Mouse (Mus musculus): ENCODE measurements around the gene Nisch.

Nisch gene

DNA sequence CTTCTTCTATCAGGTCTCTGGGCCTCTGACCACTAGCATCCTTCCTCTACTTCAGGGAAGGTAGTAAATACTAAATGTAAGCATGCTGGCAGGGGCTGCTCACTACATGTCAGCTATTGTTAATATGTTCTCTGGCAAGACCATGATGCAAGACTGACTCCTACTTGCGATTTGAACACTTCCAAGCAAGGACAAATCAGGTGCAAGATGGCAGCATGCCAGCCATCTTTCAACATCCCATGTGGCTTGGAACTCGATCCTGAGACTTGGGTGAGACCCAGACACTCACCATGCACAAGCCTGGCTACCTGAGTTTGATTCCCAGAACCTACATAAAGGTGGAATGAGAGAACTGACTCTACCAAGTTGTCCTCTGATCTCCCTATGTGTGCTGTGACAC, 24.8 kb downstream of the Nisch start:
- no peak for DNase-seq (ENCODE audit: low read depth, low spot score)

DNA sequence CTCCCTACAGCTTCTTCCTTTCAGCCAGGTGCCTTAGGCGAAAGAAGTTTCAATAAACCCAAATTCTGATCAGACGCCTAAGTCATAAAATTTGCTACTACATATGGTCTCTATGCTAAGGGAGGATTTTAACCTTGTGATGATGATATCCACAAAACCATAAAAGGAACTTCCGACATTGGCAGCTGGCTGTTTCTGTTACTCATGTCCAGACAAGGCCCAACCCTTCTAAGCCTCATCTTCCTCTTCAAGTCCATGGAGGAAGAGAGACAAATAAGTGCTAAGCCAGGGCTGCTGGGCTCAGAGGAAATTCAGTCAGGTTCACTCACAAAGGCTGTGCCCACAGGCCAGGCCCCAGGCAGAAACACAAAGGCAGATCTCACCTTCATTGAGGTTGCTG, 27.4 kb downstream of the Nisch start:
- DNase-seq (ENCODE audit: low read depth, low spot score), result no peak

DNA sequence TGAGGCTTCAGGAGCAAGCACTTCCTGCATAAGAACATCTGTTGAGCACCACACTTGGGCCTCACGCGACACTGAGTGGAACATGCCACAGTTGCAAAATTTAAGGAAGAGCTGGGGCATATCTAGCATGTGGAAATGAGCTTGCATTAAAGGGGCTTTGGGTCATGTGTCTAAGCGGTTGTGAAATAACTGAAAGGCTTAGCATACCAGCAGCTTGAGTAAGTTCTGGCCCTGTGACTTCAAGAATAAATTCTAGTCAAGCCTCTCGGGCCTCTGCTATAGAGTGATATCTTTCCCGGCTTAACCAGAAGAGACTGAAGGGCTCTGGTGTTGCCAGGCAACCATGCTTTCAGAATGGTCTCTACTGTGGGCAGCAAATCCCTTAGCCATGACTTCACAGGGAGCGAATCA, 28.0 kb downstream of the Nisch start:
- no peak for DNase-seq (ENCODE audit: low read depth, low spot score)

DNA sequence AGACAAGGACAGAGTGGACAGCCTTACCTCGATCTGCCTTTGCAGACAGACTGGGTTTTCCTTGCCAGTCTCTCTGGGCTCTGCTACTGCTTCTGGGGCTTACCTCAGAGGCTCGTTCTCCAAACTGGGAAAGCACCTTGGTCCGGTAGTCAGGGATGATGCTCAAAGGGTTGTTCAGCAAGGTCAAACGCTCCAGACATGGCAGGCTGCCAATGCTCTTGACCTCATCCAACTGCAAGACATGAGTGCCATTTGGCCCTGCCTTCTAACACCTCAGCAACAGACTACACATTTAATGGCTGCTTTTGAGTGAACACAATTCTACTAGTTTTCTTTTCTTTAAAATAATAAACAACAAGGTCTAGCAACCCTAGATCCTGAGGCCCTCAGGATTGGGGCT, 30.1 kb downstream of the Nisch start:
- DNase-seq (ENCODE audit: low read depth, low spot score), result no peak

DNA sequence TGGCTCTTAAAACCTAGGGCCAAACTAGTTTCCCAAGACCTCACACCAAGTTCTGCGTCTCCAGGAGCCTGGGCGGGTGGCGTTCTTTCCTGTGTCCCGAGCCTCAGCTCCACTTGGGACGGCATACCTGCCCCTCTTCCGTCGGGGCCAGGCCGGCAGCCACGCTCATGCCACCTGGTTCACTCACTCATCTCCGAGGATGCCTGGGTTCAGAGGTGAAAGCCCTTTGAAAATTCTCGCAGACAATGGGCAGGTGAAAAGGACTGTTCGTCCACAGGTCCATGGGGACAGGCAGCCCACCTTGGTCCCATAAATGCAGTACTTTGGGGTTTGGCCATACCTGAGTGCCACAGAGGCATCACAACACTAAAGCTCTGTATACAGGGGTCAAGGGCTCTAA, 32.6 kb downstream of the Nisch start:
- DNase-seq (ENCODE audit: low read depth, low spot score), result no peak

DNA sequence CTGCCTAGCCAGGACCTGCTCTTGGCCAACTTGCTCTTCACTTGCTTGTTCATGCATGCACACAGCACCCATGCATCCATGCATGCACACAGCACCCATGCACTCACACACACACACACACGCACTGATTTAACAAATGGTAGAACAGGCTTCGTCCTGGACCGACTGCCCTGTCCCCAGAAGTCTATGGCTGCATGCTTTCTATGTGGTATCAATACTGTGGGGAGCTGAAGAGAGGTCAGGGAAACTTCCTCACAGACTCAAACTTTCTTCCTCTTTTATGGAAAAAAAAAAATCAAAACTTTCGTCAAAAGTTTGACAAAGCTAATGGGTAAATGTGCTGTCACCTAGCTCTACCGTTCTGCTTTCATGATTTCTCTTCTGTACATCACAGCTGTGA, 33.2 kb downstream of the Nisch start:
- no peak for DNase-seq (ENCODE audit: low read depth, low spot score)

DNA sequence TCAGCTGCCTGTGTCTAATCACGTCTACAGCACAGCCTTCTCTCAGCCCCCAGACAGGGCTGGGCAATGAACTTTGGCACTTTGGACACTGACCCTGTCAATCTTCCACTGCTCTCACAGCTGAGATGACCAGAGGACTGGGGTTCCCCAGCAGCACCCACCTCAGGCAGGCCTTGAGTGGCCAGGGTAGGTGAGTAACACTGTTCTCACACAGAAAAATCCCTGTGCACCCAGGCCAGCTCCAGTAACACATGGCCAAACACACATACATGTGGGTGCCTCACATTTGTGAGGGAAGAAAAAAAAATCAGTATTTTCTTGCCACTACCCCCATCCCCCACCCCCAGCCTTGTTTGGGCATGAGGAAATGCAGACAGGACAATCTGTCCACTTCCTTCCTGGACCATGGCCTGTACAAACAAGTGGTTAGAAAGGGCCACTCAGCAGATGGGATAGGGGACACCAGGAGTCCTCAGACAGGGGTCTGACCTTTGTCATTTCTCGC, 33.9 kb downstream of the Nisch start:
- DNase-seq (ENCODE audit: low read depth, low spot score), result no peak

DNA sequence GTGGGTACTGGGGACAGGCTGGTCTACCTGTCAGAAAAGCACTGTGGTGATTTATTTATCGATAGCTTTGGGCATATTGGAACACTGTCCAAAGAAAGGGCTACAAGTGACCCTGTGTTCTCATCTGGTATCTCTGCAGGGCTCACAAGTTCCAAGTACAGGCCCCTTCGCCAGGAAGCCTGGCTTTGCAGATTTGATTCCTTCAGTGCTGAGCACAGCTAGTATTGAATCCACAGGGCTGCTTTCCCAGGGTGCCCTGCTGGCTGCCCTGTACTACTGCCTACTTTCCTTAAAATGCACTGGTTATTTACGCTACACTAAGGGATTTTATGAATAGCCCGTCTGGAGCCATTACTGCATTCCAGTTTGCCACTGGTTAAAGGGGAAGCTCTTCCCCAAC, 35.2 kb downstream of the Nisch start:
- no peak for DNase-seq (ENCODE audit: low read depth, low spot score)

DNA sequence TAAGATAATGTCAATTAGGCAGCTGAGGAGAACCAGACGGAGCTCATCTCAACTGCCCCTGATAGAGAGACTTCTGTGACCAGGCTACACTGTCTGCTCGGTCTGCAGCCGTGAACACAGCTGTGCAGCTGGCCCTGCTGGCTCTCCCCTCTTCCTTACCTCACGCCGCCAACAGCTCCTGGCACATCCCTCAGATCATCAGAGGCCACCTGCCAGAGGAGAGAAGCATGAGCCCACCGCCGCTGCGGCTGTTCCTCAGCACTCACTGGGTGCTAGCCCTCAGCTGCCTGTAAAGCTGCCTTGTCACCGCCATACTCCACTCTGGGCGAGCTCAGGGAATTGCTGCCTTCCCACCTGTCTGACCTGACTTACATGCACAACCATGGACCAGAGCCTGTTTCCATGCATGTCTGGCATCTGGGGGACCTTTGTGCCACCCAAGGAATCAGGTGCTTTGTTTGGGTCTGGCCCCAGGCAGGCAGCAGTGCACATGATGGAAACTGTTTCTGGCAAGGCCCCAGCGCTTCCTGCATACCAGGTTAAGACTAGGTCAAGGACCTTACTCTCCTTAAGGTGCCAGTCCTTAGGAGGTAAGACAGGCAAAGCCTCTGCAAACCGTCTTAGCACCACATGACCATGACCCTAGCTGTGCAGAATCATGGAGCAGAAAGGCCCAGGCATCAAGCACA, 36.9 kb downstream of the Nisch start:
- no peak for DNase-seq (ENCODE audit: low read depth, low spot score)

DNA sequence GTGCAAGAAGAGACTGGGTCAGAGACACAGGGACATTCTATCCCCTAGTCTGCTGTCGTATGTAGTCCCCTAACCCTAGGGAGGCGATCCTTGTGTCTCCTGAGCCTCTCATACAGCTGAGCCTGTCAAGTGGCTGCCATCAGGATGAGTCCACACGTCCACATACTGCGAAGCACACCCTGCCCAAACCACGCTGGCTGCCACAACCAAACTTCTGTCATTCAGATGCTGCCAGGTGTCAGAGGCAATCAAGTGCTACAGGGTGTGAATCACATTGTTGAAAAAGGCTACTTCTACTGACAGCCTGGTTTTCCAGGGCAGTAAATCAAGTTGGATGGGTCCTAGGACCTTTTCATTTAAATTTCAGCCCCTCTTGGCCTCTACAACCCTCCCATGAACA, 39.0 kb downstream of the Nisch start:
- DNase-seq (ENCODE audit: low read depth, low spot score), result no peak

DNA sequence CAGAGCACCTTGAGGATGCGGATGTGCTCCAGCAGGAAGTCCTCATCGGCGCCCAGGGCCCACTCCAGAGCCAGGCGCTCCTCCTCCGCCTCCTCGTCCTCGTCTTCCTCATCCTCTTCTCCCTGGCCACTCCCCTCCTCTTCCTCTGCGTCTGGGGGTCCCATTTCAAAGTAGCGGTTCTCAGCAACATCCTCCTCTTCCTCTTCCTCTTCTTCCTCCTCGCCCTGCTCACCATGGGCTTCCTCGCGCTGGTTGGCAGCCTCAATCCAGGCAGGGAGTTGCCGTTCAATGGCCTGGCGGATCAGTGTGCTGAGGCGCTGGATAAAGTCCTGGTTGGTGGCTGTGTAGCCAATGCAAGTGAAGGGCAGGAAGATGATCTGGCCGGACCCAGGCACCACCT, 39.5 kb downstream of the Nisch start:
- no peak for DNase-seq (ENCODE audit: low read depth, low spot score)

DNA sequence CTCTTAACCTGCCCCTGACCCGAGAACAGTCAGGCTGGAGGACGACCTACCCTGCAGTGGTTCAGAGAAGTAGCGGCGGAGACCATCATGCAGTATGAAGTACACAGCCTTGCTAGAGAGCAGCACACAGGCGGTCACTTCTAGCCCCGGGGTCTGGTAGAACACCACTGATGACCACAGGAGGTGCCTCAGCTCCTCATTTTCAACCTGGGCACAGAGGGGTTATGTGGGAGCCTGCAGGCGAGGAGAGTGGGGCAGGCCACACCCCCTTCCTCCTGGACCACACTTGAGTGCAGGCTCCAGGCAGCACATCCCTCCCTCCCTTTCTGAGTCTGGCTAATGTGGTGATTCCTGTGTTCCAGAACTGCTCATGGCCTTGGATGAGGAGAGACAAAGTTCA, 43.2 kb downstream of the Nisch start:
- DNase-seq (ENCODE audit: low read depth, low spot score), result no peak

DNA sequence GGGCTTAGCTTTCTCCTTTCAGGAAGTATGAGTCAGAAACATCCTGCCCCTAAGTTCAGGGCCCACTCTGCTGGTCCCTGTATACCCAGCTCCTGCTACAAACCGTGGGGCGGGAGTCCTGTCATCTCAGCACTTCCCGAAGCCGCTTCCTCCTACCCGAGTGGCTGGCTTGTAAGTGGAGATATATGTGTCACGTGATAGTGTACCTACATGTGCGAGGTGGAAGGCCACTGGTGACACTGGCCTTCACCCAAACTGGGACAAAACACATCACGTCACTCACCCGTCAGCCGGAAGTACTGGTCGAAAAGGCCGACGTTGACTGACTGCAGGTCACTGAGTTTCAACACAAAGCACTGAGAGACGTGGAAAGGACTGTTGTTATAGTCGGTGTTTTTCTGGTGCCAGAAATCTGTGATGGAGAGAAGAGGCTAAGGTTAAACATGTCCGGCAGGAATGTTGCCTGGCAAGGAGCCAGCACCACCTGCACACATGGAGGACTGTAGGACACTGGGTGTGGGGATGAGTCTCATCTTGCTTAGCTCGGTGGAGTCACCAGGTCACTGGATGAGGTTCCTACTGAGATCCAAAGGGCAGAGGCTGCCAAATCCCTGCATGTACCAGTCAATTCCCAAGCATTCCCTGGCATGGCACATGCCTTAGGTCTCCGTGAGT, 43.8 kb downstream of the Nisch start:
- no peak for DNase-seq (ENCODE audit: low read depth, low spot score)

DNA sequence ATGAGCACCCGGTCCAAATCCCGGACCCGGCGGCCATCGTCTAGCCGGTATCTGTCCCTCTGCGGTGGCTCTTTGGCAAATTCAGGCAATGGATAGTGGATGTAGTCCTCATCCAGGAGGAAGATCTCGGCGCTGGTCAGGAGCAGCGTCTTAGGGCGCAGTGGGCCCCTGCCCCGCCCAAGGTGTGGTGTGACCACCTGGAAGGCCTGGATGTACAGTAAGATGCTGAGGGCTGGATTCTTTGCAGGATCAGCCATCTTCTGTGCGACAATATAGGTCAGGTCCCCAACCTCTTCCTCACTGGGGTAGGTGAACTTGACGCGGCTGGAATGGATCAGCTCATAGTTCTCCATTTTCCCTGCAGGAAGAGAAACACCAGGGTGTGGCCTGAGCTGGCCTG, 44.9 kb downstream of the Nisch start:
- no peak for DNase-seq (ENCODE audit: low read depth, low spot score)

DNA sequence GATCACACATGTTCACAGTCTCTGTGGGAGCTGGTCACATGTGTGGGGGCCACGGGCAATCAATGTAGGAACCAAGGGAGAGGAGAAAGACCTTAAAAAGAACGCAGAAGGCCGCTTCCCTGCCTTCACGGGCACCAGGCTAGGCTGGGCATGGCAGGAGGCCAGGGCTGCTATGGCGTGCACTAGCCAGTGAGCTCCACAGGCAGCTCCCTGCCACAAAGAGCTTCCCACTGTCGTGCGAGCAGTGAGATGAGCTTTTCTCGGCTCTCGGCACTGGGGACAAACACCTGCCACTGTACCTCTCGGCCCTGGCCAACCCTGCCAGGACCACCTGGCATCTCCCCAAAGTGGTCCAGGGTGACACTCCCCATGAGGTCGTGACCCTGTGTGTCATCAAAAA, 45.4 kb downstream of the Nisch start:
- DNase-seq (ENCODE audit: low read depth, low spot score), result no peak

DNA sequence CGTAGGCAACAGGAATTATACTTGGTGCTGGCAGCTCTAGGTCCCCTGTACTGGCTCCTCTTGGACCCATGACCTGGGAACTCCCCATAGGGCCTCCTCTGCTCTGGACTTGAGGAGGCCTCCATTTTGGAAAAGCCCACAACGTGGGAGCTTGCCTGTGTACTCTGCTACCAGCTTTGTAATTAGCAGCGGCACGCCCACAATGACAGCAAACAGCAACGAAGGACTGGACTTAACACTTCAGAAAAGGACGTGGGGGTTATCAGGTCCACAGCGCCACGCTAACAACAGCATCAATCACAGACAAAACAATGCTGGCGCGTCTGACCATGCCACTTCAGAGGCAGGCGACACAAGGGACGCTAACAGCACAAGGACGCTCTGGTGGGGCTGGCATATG, 45.8 kb downstream of the Nisch start:
- DNase-seq (ENCODE audit: low read depth, low spot score), result no peak

DNA sequence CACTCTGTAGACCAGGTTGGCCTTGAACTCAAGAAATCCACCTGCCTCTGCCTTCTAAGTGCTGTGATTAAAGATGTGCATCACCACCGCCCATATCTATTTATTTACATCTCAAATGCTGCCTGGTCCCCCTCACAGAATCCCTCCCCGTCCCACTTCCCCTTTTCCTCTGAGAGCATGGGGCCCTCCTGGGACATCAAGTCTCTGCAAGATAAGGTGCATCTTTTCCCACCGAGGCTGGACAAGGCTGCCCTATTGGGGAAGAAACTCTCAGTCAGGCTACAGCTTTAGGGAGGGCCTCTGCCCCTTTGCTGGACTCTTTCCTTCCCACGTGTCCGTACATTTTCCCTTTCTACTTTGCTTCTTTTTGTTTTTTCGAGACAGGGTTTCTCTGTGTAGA, 47.2 kb downstream of the Nisch start:
- DNase-seq (ENCODE audit: low read depth, low spot score), result no peak

DNA sequence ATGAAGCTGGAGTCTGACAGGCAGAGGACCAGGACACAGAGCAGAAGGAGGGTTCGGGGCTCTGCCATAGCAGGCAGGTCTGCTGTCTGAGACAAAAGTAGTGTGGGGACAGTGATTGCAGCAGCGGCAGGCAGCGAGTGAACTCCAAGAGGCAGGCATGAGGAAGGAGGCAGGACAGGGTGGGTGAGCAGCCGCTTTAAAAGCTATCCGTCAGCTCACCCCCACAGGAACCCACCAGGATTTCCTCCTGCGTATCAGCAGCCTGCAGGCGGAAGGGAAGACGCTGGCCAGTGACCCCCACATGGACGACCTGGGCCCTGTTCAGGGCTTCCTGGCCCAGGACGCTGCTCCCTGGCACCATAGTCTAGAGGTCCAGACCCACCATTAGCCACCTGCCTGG, 48.3 kb downstream of the Nisch start, which contains the start of gene Stab1:
Stab1 (minus strand) TSS at position 217 of the 400 bp plus-strand sequence.
- no peak for DNase-seq (ENCODE audit: low read depth, low spot score)

DNA sequence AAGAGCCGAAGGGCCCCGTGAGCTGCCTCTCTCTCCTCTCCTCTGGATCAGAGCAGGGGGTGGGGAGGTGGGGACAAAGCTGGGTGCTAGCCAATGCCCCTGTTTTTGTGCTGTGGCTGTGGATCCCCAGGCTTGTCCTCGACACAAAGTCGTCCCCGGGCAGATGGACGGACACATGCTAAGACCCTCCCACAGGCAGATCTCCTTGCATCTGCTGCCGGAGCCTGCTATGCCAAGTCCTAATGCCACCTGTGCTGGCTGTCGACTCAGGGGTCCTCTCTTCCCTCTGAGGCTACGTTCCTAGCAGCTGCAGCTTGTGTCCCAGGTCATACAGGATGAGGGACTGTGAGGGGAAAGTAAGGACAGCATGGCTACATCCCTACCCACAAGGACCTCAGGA, 49.9 kb downstream of the Nisch start:
- DNase-seq (ENCODE audit: low read depth, low spot score), result no peak

DNA sequence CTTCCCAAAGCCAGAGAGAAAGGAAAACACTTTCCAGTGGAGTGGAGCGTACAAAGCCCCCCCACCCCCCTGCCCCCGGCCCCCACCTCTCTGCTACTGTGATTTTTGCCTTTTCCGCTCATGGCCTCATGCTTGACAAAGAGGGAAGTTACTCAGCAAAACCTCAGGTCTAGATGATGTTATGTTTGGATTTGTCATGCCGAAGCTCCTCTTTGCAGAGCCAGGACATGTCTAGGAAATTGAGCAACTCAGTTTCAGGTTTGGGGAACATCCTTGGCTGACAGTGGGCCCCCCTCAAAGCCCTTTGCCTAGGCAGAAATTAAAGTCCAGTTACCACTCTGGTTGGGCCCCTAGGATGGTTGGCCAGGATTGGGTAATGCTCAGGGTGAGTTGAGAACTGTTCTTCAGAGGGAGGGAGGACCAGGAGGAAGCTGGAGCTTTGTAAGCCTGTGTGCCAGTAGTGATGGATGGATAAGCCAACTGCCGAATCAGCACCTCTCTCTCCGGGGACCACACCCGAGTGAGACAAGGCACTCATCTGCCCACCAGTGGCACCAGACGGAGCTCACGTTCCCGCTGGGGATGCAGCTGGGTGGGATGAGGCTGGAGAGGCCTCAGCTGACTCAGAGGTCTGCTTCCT, 50.6 kb downstream of the Nisch start:
- no peak for DNase-seq (ENCODE audit: low read depth, low spot score)

DNA sequence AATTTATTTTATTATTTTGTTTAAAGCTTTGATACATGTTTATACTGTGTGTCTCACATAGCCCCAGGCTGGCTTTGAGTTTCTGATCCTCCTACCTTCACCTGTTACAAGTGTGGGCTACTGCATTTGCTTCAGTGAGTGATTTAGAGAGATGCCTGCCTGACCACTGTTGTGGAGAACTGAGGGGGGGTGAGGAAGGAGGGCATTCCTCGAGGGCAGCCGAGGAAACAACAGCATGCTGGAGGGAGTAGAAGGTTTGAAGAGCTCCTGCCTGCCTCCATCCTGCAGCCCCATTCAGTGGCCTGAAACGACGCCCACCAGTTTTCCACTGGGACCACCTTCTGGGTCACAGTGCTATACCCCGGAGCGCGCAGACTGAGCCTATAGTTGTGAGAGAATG, 51.3 kb downstream of the Nisch start:
- DNase-seq (ENCODE audit: low read depth, low spot score), result no peak

DNA sequence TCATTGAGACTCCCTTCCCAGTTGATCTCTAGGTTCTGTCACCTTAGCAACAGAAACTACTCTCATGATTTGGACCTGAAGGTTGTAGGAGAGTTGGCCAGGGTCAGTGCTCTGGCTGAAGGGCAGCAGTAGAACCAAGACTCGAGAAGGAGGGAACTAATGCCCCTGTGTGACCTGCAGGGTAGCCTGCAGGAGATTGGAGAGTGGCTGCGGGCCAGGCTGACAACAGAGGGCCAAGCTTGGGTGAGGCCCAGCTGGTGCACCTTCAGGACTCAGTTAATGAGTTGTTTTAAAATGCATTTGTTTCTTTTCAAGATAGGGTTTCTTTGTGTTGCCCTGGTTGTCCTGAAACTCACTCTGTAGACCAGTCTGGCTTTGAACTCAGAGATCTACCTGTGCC, 51.7 kb downstream of the Nisch start:
- DNase-seq (ENCODE audit: low read depth, low spot score), result no peak

DNA sequence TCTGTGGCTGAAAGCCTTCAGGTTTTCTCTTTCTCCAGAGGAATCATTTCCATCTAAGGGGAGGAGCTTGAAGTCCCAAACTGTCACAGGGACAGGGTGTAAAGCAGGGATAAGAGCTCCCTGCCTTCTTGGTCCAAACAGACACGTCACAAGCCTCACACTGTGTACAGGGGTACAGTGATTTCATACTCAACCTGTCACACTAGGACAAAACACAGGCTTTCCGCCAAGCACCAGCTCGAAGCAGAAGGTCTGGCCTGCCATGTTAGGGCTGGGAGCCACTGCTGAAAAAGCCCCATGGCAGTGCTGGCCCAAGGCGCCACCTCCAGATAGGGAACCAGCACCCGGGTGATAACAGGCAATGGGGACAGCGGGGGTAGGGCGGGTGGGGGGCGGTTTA, 52.7 kb downstream of the Nisch start:
- no peak for DNase-seq (ENCODE audit: low read depth, low spot score)
